Mouse (Mus musculus): ENCODE measurements around the gene Zfp746. TPM values are rescaled to one million over a fixed set of nuclear protein-coding genes. Genes with fewer than 3 reads are reported as not detected.

Zfp746 gene
- total and polyA plus RNA-seq, 3 experiments = 17.8 to 22.1 TPM; not detected in 1

DNA sequence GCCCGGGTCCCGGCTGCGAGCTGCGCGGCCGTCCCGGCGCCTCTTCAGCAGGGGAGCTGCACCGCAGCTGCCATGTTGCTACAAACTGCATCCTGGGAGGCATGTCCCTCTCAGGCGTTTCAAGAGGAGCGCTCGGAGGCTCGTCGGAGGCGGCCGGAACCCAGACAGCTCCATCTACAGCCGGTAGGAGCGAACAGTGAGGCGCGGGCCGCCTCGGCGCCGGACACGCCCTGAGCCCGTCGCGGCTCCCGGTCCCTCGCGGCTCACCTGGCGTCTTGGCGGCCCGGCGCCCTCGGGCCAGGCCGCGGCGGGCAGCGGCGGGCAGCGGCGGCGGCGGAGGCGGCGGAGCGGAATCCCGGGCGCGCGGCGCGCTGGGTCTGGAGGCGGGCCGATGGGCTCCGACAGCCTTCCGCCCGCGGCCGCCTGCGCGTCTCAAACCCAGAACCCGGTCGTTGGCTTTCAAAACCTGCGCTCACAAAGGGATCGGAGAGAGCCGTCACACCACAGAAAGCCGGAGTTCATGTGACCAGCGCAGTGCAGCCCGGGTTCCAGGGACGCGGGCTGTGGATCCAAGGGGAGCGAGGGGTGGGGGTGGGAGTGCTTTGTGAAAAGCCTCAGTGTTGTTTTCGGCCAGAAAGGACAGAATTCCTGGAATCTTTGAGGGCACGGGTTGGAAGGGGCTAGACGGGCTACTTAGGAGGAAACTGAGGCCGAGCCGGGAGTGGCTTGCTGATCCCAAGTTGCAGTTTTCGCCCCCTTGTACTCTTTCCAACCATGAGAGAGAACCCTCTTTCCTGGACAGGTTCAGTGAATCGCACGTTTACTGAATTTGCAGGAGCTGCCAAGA lies 37.7 kb downstream of the Zfp746 start, which contains the start of gene Zfp777:
Gene Zfp777, minus strand, starts transcription at position 486 of the 847 bp plus-strand sequence.
- Histone ChIP-seq H3K27me3 (ENCODE audit: control insufficient read depth in 1 of 2, insufficient read depth in 2 of 2, low read length in 2 of 2) (no peaks in the 10 kb centered on the region), H3K9me3 (replicated peaks; ENCODE audit: insufficient read depth, low read length) (no peaks in the 10 kb centered on the region), H3K36me3 (ENCODE audit: control insufficient read depth in 1 of 2, insufficient read depth in 2 of 2, low read length in 2 of 2) (peaks cover 1 to 13% of the 10 kb centered on the region in 2 experiments; a peak in 3 of 4 replicates), H3K9ac (ENCODE audit: control insufficient read depth, low read depth, low read length, poor library complexity, severe bottlenecking) (peak within 1 kb of the TSS; percentile 98), H3K79me2 (ENCODE audit: control insufficient read depth, insufficient read depth, low read length, poor library complexity) (peaks cover 32% of the 10 kb centered on the region), H3K4me3 (ENCODE audit: control insufficient read depth in 1 of 2, insufficient read depth in 1 of 2, low read depth in 2 of 2, low read length in 2 of 2) (peak within 1 kb of the TSS; percentile 85 to 99), H3K27ac (ENCODE audit: control insufficient read depth, low read depth, low read length) (peak within 1 kb of the TSS; percentile 71), H3K4me1 (ENCODE audit: control insufficient read depth in 1 of 2, insufficient read depth in 2 of 2, low read length in 2 of 2) (peaks cover 3 to 6% of the 10 kb centered on the region in 2 experiments; a peak in 3 of 4 replicates)
- TF ChIP-seq TBP (IDR thresholded peaks at IDR 0.05; ENCODE audit: low read depth, low read length) = 0 out of 2 replicates have a peak, but pooled peaks have one; percentile 13
- no peak for TF ChIP-seq E2F4 (IDR thresholded peaks at IDR 0.05; ENCODE audit: borderline replicate concordance, low read depth, low read length)
- no peak for TF ChIP-seq GABPA (IDR thresholded peaks at IDR 0.05; ENCODE audit: low read depth, low read length)
- TF ChIP-seq NELFE (IDR thresholded peaks at IDR 0.05; ENCODE audit: low read depth, low read length) = peak; percentile 25; the same call in 1 of the 2 replicates
- peak; percentile 76 for TF ChIP-seq HCFC1 (IDR thresholded peaks at IDR 0.05; ENCODE audit: low read depth, low read length)
- peak in 2 of 3 experiments; percentile 43 to 65; a peak in 4 of 6 replicates for TF ChIP-seq CTCF (IDR thresholded peaks at IDR 0.05 in 2 of 3, conservative IDR thresholded peaks at IDR 0.05 in 1 of 3; ENCODE audit: control insufficient read depth in 1 of 3, insufficient read depth in 1 of 3, low read depth in 2 of 3, low read length in 3 of 3, poor library complexity in 1 of 3, severe bottlenecking in 1 of 3)
- TF ChIP-seq NRF1 (IDR thresholded peaks at IDR 0.05; ENCODE audit: insufficient read depth, low read depth, low read length, poor library complexity, severe bottlenecking) = 0 out of 2 replicates have a peak, but pooled peaks have one; percentile 17
- TF ChIP-seq USF2 (IDR thresholded peaks at IDR 0.05; ENCODE audit: borderline replicate concordance in 1 of 2, insufficient read depth in 1 of 2, low read depth in 1 of 2, low read length in 2 of 2) = no peak
- peak; percentile 58; the same call in 1 of the 2 replicates for TF ChIP-seq UBTF (IDR thresholded peaks at IDR 0.05; ENCODE audit: borderline replicate concordance, insufficient read depth, low read depth, low read length)
- TF ChIP-seq TCF12 (IDR thresholded peaks at IDR 0.05; ENCODE audit: low read depth, low read length) = 0 out of 2 replicates have a peak, but pooled peaks have one; percentile 21
- TF ChIP-seq POLR2A (IDR thresholded peaks at IDR 0.05; ENCODE audit: control insufficient read depth in 1 of 2, insufficient read depth in 1 of 2, low read depth in 1 of 2, low read length in 2 of 2, poor library complexity in 1 of 2) = peak; percentile 45 to 64; a peak in 2 of 4 replicates
- peak; percentile 80 for DNase-seq (ENCODE audit: low read depth, low spot score)

GRCm38 (mm10) chr6:48047450-48048351 lies 38.7 kb downstream of the Zfp746 start:
- Histone ChIP-seq H3K27ac (ENCODE audit: control insufficient read depth, low read depth, low read length) (peak overlapping the region; percentile 20; the same call in 1 of the 2 replicates), H3K9me3 (replicated peaks; ENCODE audit: insufficient read depth, low read length) (no peaks in the 10 kb centered on the region), H3K27me3 (ENCODE audit: control insufficient read depth in 1 of 2, insufficient read depth in 2 of 2, low read length in 2 of 2) (no peaks in the 10 kb centered on the region), H3K4me1 (ENCODE audit: control insufficient read depth in 1 of 2, insufficient read depth in 2 of 2, low read length in 2 of 2) (peaks cover 3 to 6% of the 10 kb centered on the region in 2 experiments; a peak in 3 of 4 replicates), H3K36me3 (ENCODE audit: control insufficient read depth in 1 of 2, insufficient read depth in 2 of 2, low read length in 2 of 2) (peaks cover 2 to 13% of the 10 kb centered on the region in 2 experiments; a peak in 3 of 4 replicates), H3K9ac (ENCODE audit: control insufficient read depth, low read depth, low read length, poor library complexity, severe bottlenecking) (peak overlapping the region; percentile 98), H3K79me2 (ENCODE audit: control insufficient read depth, insufficient read depth, low read length, poor library complexity) (peaks cover 34% of the 10 kb centered on the region), H3K4me3 (ENCODE audit: control insufficient read depth in 1 of 2, insufficient read depth in 1 of 2, low read depth in 2 of 2, low read length in 2 of 2) (peak overlapping the region; percentile 85 to 99)
- no peak for DNase-seq (ENCODE audit: low read depth, low spot score)
- 0 out of 2 replicates have a peak, but pooled peaks have one; percentile 1 for TF ChIP-seq MAX (IDR thresholded peaks at IDR 0.05; ENCODE audit: low read length)
- TF ChIP-seq SIN3A (IDR thresholded peaks at IDR 0.05; ENCODE audit: low read length) = 0 out of 2 replicates have a peak, but pooled peaks have one; percentile 25
- TF ChIP-seq POLR2A (IDR thresholded peaks at IDR 0.05; ENCODE audit: control insufficient read depth in 1 of 2, insufficient read depth in 1 of 2, low read depth in 1 of 2, low read length in 2 of 2, poor library complexity in 1 of 2) = peak in 1 of 2 experiments; percentile 39; a peak in 1 of 4 replicates
- peak in 1 of 3 experiments; percentile 26; a peak in 2 of 6 replicates for TF ChIP-seq CTCF (IDR thresholded peaks at IDR 0.05 in 2 of 3, conservative IDR thresholded peaks at IDR 0.05 in 1 of 3; ENCODE audit: control insufficient read depth in 1 of 3, insufficient read depth in 1 of 3, low read depth in 2 of 3, low read length in 3 of 3, poor library complexity in 1 of 3, severe bottlenecking in 1 of 3)
- 0 out of 2 replicates have a peak, but pooled peaks have one; percentile 80 for TF ChIP-seq UBTF (IDR thresholded peaks at IDR 0.05; ENCODE audit: borderline replicate concordance, insufficient read depth, low read depth, low read length)
- no peak for TF ChIP-seq RCOR1 (IDR thresholded peaks at IDR 0.05; ENCODE audit: low read depth, low read length)
- TF ChIP-seq NELFE (IDR thresholded peaks at IDR 0.05; ENCODE audit: low read depth, low read length) = peak; percentile 26; the same call in 1 of the 2 replicates
- no peak for TF ChIP-seq ZNF384 (IDR thresholded peaks at IDR 0.05; ENCODE audit: low read depth, low read length)
- 0 out of 2 replicates have a peak, but pooled peaks have one; percentile 8 for TF ChIP-seq TCF12 (IDR thresholded peaks at IDR 0.05; ENCODE audit: low read depth, low read length)
- TF ChIP-seq HCFC1 (IDR thresholded peaks at IDR 0.05; ENCODE audit: low read depth, low read length) = peak; percentile 36; the same call in 1 of the 2 replicates
- TF ChIP-seq MAZ (IDR thresholded peaks at IDR 0.05; ENCODE audit: low read depth, low read length) = peak; percentile 73; the same call in 1 of the 2 replicates
- no peak for TF ChIP-seq EP300 (IDR thresholded peaks at IDR 0.05; ENCODE audit: low read depth in 1 of 2, low read length in 2 of 2)
- TF ChIP-seq MXI1 (IDR thresholded peaks at IDR 0.05; ENCODE audit: low read depth, low read length) = 0 out of 2 replicates have a peak, but pooled peaks have one; percentile 29

Data from MEL (cell line).